Mouse (Mus musculus): ENCODE measurements at regions not wholly inside any gene's neighbourhood (a gene's known extent, or its start where the extent isn't known, plus 50 kb on each side); places are given as distances from the start of the nearest gene placed in this dataset.

GRCm38 (mm10) chr3:37934905-37935708, 210.8 kb upstream of the Gm5148 start:
- DNase-seq (ENCODE audit: low spot score in 2 of 2), result no peak

GRCm38 (mm10) chr3:37934236-37934635, 209.9 kb upstream of the Gm5148 start:
- DNase-seq (ENCODE audit: low spot score in 2 of 2), result no peak

GRCm38 (mm10) chr3:37928731-37929130, 204.4 kb upstream of the Gm5148 start:
- no peak for DNase-seq (ENCODE audit: low spot score in 2 of 2)

GRCm38 (mm10) chr3:37919450-37920156, 195.3 kb upstream of the Gm5148 start:
- DNase-seq (ENCODE audit: low spot score in 2 of 2), result no peak

- no peak for DNase-seq (ENCODE audit: low spot score in 2 of 2)
Observed at GRCm38 (mm10) chr3:37916786-37917479, 192.6 kb upstream of the Gm5148 start.

- no peak for DNase-seq (ENCODE audit: low spot score in 2 of 2)
Observed at GRCm38 (mm10) chr3:37916281-37916680, 192.0 kb upstream of the Gm5148 start.

GRCm38 (mm10) chr3:37915673-37916072, 191.4 kb upstream of the Gm5148 start:
- DNase-seq (ENCODE audit: low spot score in 2 of 2), result no peak

GRCm38 (mm10) chr3:37914136-37914535, 189.8 kb upstream of the Gm5148 start:
- no peak for DNase-seq (ENCODE audit: low spot score in 2 of 2)

GRCm38 (mm10) chr3:37909821-37910220, 185.5 kb upstream of the Gm5148 start:
- DNase-seq (ENCODE audit: low spot score in 2 of 2), result no peak

GRCm38 (mm10) chr3:37909008-37909407, 184.7 kb upstream of the Gm5148 start:
- no peak for DNase-seq (ENCODE audit: low spot score in 2 of 2)

GRCm38 (mm10) chr3:37908456-37908855, 184.2 kb upstream of the Gm5148 start:
- DNase-seq (ENCODE audit: low spot score in 2 of 2), result no peak

- no peak for DNase-seq (ENCODE audit: low spot score in 2 of 2)
Observed at GRCm38 (mm10) chr3:37907432-37908088, 183.3 kb upstream of the Gm5148 start.

GRCm38 (mm10) chr3:37906806-37907251, 182.5 kb upstream of the Gm5148 start:
- DNase-seq (ENCODE audit: low spot score in 2 of 2), result no peak

- no peak for DNase-seq (ENCODE audit: low spot score in 2 of 2)
Observed at GRCm38 (mm10) chr3:37904188-37904587, 179.9 kb upstream of the Gm5148 start.

GRCm38 (mm10) chr3:37903482-37903881, 179.2 kb upstream of the Gm5148 start:
- no peak for DNase-seq (ENCODE audit: low spot score in 2 of 2)

GRCm38 (mm10) chr3:37903021-37903420, 178.7 kb upstream of the Gm5148 start:
- no peak for DNase-seq (ENCODE audit: low spot score in 2 of 2)

GRCm38 (mm10) chr3:37897392-37897791, 173.1 kb upstream of the Gm5148 start:
- no peak for DNase-seq (ENCODE audit: low spot score in 2 of 2)

- peak in 1 of 2 experiments; percentile 36 for DNase-seq (ENCODE audit: low spot score in 2 of 2)
Observed at GRCm38 (mm10) chr3:37896821-37897311, 172.6 kb upstream of the Gm5148 start.

GRCm38 (mm10) chr3:37894599-37894998, 170.3 kb upstream of the Gm5148 start:
- DNase-seq (ENCODE audit: low spot score in 2 of 2), result no peak

GRCm38 (mm10) chr3:37890202-37890601, 165.9 kb upstream of the Gm5148 start:
- DNase-seq (ENCODE audit: low spot score in 2 of 2), result no peak

GRCm38 (mm10) chr3:37888455-37888854, 164.2 kb upstream of the Gm5148 start:
- DNase-seq (ENCODE audit: low spot score in 2 of 2), result no peak
